Mouse (Mus musculus): ENCODE measurements around the gene Sspo.

Sspo gene

DNA sequence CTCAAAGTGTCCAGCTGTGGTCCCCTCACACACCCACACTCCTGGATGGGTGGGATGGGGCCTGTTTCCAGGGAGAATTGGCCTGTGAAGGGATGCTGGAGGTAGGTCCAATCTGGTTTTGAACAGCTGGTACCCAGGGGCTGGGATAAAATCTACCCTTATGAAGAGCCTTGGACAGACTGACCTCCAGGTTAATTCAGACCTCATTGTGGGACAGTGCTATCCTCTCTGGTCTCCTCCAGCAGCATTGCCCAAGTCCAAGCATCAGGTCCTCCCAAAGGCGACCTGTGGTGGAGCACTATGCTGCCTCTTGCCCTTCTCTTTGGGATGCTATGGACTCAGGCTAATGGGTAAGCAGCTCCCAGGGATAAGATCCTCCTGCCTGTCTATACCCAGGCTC is at the start of gene Sspo:
Gene Sspo, plus strand, starts transcription at position 301 of the 400 bp plus-strand sequence.
- no peak for DNase-seq (ENCODE audit: low read depth)

- DNase-seq (ENCODE audit: low read depth): no peak
Measured at GRCm38 (mm10) chr6:48399906-48400305, 48.1 kb upstream of the Sspo start.

DNA sequence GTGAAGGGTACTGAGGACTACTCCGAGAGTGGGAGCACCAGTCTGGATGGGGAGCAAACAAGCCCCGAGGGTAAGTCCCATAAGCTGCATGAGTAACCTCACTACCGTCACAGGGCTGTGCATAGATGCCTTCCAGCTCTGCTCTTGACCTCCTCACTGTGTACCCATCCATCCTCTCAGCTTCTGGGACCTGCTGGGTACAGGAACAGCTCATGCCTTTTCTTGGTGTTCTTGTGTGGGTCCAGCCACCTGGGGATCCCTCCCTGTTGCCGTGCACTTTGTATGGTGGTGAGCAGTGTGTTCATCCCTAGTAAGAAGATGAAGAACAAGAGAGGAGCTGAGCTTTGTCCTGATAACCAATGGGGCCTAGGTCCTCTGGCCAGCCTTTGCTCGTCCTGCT is 44.0 kb upstream of the Sspo start:
- no peak for DNase-seq (ENCODE audit: low read depth)

GRCm38 (mm10) chr6:48409726-48410343 is 38.2 kb upstream of the Sspo start:
- DNase-seq (ENCODE audit: low read depth): no peak

DNA sequence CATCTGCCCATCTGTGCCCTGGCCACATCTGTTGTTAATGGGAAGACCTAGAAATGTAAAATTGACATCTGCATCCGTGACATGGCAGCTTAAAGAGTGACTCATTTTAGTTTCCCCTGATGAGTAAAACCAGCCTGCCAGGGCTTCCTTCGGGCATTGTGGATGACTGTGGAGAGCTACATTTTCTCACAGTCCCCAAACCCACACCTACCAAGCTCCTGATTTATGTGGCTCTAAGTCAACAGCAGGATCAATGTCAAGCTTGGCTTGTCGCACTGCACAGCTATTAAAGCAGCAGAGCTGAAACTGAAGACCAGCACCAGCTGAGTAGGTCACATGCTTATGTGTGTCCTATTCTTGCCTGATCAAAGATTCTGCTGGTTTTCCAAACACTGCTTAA is 37.5 kb upstream of the Sspo start:
- DNase-seq (ENCODE audit: low read depth): no peak

- no peak for DNase-seq (ENCODE audit: low read depth)
Measured at GRCm38 (mm10) chr6:48411193-48412092, 36.6 kb upstream of the Sspo start.

- DNase-seq (ENCODE audit: low read depth): no peak
Measured at GRCm38 (mm10) chr6:48412147-48412546, 35.9 kb upstream of the Sspo start.

GRCm38 (mm10) chr6:48412662-48413061 is 35.4 kb upstream of the Sspo start:
- no peak for DNase-seq (ENCODE audit: low read depth)

GRCm38 (mm10) chr6:48413081-48413480 is 34.9 kb upstream of the Sspo start:
- no peak for DNase-seq (ENCODE audit: low read depth)

DNA sequence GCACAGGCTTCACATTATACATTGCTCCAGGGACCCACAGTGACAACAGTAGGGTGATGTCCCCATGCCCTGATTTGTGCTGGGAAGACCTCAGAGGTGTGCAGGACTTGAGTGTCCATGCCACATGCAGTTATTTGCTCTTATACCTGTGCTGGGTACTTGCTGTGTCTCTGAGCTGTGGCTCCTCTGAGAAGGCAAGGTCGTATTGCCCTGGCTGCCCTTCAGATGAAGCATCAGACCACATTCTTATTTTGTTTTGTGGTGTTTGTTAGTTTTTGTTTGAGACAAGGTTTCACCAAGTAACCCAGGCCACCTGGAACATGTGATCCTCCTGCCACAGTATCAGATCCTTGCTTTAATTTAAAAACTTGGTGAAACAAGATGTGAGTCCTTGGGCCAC is 33.1 kb upstream of the Sspo start:
- no peak for DNase-seq (ENCODE audit: low read depth)

DNA sequence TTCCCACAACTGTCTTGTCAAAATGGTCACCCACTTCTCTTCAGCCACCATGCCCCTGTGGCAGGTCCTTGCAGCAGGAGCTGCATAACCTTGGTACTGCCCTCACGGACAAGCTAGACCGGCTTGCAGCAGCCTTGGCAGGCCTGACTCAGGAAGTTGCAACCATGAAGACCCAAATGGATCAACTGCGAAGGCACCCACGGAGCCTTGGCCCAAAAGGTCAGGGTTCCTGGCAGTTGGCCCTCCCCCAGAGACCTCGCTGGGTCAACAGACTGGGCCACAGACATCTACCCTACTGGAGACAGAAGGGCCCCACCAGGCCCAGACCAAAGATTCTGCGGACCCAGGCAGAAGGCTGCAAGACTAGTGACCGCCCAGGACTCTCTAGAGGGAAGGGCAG is 32.4 kb upstream of the Sspo start:
- no peak for DNase-seq (ENCODE audit: low read depth)

DNA sequence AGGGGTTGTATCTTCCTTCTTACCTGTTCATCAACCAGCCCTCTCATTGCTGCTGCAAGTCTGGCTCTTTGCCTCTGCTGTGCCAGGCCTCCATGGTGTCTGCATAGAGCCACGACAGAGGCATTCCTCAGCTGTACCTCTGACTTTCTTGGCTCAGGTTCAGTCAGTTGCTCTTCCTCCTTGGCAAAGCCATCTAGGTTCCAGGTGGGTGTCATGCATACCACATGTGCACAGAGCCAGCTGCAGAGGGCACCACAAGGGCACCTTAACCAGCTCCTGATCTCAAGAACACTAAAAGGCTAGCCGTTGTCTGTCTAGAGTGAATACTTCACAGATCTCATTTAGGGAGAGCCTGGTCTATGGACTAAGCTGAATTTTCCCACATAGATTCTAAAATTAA is 31.5 kb upstream of the Sspo start:
- DNase-seq (ENCODE audit: low read depth): no peak

GRCm38 (mm10) chr6:48420647-48421046 is 27.4 kb upstream of the Sspo start:
- no peak for DNase-seq (ENCODE audit: low read depth)

DNA sequence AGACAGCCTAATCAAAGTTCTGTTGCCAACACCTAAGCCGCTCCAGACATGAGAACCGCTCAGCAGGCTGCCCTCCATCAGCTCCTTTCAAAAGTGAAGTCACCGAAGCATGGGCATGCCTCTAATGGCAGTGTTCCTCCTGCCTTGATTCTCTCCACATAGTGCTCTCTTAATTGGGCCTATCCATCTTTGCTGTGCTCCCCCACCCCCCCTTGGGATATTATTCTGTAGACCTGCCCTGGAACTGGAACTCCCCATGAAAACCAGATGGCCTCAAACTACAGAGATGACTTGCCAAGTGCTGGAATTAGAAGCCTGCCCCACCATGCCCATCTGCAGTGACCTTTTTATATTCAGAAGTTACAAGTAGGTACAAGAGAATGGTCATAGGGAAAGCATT is 24.7 kb upstream of the Sspo start:
- no peak for DNase-seq (ENCODE audit: low read depth)

DNA sequence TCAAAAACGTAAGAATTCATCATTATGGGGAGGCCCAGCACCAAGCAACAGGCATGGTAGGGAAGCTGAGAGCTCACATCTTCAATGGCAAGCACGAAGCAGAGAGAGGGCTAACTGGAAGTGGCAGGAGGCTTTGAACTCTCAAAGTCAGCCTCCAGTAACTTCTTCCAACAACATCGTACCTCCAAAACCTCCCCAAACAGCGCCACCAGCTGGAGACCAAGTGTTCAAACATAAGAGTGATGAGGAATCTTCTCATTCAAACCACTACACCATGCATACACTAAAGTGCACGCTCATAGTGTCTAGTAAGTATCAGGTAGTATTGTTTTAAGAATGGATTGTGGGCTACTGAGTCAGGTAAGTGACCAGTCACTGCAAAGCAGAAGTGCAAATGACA is 24.0 kb upstream of the Sspo start:
- DNase-seq (ENCODE audit: low read depth): no peak

- DNase-seq (ENCODE audit: low read depth): no peak
Measured at GRCm38 (mm10) chr6:48426956-48427355, 21.1 kb upstream of the Sspo start.

- DNase-seq (ENCODE audit: low read depth): no peak
Measured at GRCm38 (mm10) chr6:48428769-48429557, 19.1 kb upstream of the Sspo start.

DNA sequence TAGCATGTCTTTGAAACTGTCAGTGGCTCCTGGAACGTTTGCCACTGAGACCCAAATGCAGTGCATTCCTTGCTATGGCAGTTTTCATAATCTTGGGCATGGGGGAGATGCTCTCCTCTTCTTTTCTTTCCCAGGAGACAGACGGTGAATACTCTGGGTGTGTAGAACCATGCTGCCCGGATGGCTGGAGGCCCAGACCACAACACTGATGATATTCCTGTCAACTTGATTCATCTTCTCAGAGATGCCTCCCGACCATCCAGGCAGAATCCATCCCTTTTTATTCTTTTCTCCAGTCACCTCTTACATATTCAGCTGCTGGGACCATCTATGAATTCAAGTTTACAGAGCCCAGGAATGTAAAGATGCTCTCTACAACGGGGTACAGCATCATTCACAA is 17.3 kb upstream of the Sspo start:
- no peak for DNase-seq (ENCODE audit: low read depth)

GRCm38 (mm10) chr6:48432893-48433816 is 14.9 kb upstream of the Sspo start:
- DNase-seq (ENCODE audit: low read depth): no peak

DNA sequence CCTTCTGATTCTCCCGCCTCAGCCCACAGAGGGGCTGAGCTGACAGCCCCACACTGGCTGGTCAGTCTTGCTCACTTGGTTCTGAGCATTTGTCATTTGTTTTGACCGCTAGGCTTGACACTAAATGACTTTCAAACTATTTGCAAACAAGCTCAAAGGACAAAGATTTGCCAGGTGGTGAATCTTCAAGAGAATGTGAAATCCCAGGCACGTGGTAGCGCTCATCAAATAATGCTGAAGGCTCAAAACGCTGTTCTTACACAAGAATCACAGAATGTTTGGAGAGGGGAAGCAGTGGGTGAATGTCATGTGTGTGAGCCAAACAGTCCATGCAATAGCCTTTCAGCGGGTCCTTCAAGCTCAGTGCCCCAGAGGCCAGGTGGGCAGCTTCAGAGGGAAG is 13.4 kb upstream of the Sspo start:
- DNase-seq (ENCODE audit: low read depth): no peak

GRCm38 (mm10) chr6:48435111-48435510 is 12.9 kb upstream of the Sspo start:
- no peak for DNase-seq (ENCODE audit: low read depth)
